Mouse (Mus musculus): Measurements from ENCODE around the gene Stxbp6.

GRCm38 (mm10) chr12:44932954-44933353 lies 141.6 kb downstream of the Stxbp6 start:
- TF ChIP-seq CTCF (IDR thresholded peaks at IDR 0.05 in 2 of 3, conservative IDR thresholded peaks at IDR 0.05 in 1 of 3; ENCODE audit: control insufficient read depth in 1 of 3, insufficient read depth in 1 of 3, low read depth in 2 of 3, low read length in 3 of 3, poor library complexity in 1 of 3, severe bottlenecking in 1 of 3) (no peak), BHLHE40 (IDR thresholded peaks at IDR 0.05; ENCODE audit: borderline replicate concordance, low read depth, low read length) (no peak), GATA1 (IDR thresholded peaks at IDR 0.05; ENCODE audit: low read depth, low read length) (no peak), USF1 (IDR thresholded peaks at IDR 0.05; ENCODE audit: low read depth, low read length) (no peak)
